Mouse (Mus musculus): ENCODE measurements around the gene Tspan11.

Gene Tspan11

DNA sequence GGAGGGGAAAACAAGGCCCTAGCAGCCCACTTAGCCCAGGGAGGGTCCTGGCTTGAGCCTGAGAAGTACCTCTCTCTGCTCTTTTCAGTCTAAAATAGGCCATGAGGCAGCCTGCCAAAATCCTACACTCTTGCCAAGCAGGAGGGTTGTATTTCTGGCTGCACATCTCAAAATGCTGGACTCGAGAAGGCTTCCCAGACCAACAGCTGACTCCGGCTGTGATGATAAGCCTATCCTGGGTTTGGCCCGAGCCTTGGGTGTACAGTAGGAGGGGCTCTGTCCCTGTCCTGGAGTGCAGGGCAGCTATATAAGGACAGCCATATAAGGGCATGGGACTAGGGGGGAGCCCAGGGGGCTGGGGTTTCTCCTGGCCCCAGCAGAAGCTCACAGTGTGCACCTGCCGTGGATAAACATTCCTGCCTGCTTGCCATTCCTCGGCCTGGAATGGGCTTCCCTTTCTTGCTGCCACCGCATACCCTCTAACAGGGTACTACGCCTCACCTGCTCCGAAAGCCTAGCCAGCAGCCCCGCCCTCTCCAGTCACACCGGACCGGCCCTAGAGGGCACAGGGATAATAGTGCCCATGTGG lies 102.3 kb downstream of the Tspan11 start:
- DNase-seq (ENCODE audit: low spot score in 2 of 2) = peak; percentile 53 to 76

DNA sequence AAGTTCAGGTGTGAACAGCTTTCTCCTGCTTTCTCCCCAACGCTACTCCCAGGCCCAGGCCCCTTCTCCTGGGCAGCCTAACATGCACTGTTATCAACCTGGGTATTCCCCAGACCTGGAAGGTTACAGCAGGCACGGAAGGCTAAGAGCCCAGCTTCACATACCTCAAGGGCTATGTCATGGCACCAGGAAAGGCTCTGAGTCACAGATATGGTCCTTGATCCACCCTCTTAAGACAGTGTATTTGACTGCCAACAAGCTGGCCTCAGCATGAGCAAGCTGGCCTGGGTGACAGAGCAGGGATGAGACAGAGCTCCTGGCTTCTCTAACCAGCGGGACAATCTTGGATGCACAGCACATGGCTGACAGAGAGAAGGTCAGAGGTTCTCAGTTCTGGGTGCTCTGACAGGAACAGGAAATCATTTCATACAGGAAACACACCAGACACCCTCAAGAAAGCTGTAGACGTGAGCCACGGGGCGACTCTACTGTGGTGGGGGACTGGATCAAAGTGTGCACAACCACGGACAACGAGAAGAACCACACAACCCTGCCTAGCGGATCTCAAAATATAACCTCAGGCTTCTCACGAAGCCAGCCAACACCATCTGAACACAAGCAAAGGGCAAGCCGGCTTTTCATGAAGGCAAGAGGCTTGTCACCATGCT lies 104.3 kb downstream of the Tspan11 start:
- DNase-seq (ENCODE audit: low spot score in 2 of 2) = peak in 1 of 2 experiments; percentile 23

DNA sequence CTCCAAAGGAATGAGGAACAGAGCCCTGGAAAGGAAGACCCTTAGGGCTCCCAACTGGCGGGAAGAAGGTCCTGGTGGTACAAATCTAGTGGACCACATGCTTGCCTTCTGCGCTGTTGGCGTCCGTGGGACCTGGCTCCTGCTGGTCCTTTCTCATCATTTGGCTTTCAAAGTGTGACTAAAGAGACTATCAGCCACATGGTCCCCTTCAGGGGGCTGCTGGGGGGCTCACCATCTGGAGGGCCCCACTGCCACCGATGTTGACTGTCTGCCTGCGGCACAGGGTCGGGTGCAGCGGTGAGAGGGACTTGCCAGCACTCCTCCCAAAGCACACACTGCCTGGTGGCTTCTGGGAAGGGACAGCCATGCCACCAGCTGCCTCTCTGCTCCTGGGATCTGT lies 105.6 kb downstream of the Tspan11 start:
- no peak for DNase-seq (ENCODE audit: low spot score in 2 of 2)

DNA sequence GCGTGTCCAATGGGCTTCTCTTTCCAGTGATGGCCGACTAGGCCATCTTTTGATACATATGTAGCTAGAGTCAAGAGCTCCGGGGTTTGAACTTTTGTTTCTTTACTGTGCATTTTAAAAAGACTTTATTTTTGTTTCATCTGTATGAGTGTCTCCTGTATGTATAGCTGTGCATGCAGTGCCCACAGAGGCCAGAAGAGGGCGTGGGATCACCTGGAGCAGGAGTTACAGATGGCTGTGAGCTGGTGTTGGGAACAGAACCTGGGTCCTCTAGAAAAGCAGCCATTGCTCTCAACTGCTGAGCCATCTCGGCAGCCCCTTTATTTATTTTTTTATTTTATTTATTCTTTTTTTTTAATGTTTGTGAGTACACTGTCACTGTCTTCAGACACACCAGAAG lies 109.5 kb downstream of the Tspan11 start:
- DNase-seq (ENCODE audit: low spot score in 2 of 2) = no peak

DNA sequence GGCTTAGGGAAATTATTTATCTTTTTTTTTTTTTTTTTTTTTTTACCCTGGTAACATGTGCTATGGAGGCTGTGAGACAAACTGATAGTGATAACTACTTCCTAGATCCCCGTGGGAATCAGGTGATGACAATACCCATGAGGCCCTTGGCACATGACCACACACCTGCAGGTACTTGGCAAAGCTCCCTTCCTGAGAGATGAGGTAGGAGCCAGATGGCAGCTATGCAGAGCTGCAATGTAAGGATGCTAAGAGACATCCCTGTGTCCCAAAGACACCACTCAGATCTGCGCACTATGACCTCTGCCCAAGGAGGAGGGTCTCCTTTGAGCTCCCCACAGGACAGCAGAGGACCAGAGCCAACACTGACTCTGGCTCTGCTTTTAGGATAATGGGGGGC lies 111.7 kb downstream of the Tspan11 start:
- no peak for DNase-seq (ENCODE audit: low spot score in 2 of 2)

DNA sequence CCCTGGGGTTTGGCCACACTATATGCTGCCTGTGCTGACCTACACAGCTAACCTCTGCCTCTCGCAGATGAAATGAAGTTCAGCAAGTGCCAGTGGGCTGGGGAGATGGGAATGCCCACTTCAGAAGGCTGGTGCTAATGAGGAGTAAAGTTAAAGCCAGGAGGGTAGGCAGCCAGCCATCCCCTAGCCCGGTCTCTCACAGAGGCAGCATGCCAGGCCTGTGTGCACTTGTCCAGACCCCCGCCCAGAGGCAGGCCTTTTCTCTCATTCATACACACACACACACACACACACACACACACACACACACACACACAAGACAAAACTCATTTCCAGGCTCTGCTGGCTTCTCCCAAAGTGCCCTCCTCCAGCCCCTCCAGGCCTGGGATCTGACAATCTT lies 113.4 kb downstream of the Tspan11 start:
- DNase-seq (ENCODE audit: low spot score in 2 of 2) = no peak

DNA sequence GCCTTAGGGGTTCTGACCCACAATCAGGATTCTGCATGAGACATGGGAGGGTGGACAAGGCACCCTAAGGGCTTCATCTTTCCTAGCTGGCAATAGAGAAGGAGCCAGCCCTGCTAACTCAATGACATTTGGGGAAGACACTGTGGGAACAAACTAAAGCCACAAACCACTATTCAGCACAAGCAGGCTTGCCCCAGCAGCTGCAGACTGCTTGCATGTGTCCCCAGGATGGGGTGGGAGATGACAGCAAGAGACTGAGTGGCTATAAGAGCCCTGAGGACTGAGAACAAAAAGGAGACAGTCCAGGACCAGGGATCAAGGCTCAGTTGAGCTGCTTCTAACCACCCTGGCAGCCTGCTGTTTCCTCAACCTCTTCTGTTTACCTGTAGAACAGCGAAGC lies 114.2 kb downstream of the Tspan11 start:
- no peak for DNase-seq (ENCODE audit: low spot score in 2 of 2)

DNA sequence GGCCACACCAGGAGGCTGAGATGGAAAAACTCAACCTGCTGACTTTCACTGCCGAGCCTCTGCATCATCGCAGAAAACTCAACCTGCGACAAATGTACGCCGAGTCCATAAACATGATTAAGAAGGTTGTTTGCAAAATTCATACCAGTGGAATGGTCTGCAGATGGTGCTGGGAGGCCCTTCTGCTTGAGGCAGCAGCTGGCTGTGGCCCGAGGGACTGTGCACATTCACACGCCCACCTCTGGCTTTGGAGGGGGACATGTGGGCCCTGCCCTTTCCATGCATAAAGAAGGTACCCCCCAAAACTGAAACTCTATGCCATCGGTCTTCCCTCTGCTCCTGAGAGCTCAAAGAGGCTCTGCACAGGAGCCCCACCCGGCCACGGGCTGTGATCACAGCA lies 114.7 kb downstream of the Tspan11 start:
- no peak for DNase-seq (ENCODE audit: low spot score in 2 of 2)

DNA sequence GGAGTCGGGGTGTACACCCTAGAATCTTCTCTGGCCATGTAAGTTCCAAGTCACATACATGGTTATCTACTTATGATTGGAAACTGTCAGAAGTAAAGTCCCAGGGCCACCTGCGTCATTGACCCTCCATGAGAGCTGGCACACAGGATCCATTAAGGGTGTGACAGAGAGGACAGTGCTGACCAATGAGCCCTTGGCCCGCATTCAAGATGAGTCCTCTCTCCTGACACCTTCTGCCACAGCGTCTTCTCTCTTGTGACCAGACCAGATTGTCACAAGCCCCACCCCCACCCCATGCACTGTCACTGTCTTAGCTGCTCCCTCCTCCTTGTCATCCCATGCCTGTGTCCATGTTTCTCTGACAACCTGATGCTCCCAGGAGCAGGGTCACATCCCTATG lies 115.3 kb downstream of the Tspan11 start:
- no peak for DNase-seq (ENCODE audit: low spot score in 2 of 2)

DNA sequence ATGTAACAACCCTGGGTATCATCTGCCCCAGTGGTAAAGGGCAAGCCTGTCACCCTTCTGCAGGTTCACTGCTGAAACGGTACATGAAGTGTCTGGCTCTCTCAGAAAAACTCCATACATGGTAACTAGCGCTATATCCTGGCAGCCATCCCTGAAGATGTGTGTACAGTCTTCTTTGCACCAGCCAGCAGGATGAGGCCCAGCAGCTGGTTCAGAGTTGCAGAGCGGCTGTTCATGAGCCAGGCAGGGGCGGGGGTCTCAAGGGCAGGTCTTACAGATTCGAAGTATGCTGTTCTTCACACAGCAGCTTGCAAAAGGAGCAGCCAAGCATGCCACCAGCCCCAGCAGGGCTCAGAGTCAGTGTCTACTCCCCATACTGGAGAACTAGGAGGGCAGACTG lies 116.2 kb downstream of the Tspan11 start:
- DNase-seq (ENCODE audit: low spot score in 2 of 2) = no peak

Data from urinary bladder, postnatal 36 days (tissue).